Mouse (Mus musculus): ENCODE measurements around the gene Astn2. TPM values are rescaled to one million over a fixed set of nuclear protein-coding genes. Genes with fewer than 3 reads are reported as not detected.

The Astn2 gene
- polyA plus RNA-seq, 1 experiment, result not detected

DNA sequence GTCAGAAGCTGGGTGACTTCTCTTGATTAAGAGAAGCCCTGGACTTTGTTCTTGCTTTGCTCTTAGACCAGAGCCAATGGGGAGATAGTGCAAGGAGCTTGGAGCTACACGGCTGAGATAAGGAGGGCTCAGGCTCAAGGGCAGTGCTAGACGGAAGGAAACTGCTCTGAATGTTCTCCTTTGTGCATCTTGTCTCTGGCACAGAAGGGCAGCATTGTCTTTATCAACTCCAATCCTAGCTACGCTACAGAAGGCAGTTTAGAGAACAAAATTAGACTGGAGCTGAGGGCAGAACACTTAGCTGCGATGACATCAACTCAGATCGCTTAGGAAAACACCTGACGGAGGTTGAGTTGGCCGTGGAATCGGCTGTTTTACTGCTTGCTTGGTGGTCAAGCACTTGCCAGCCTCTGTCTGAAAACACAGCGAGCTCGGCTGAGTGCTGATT lies 797.2 kb downstream of the Astn2 start:
- H3K4me3 ChIP-seq, result no peak overlapping the region
- H3K27me3 ChIP-seq (ENCODE audit: control insufficient read depth, insufficient read depth, insufficient read length), result no peaks in the 10 kb centered on the region
- no peak overlapping the region for H3K4me2 ChIP-seq (ENCODE audit: low read depth)
- H3K79me2 ChIP-seq (ENCODE audit: control insufficient read depth, insufficient read depth), result peaks cover 65% of the 10 kb centered on the region
- no peak overlapping the region for H3ac ChIP-seq (ENCODE audit: control insufficient read depth, insufficient read length)
- TF ChIP-seq SRF (IDR thresholded peaks at IDR 0.05; ENCODE audit: control insufficient read depth, insufficient read length, low read depth) (no peak), CEBPB (IDR thresholded peaks at IDR 0.05; ENCODE audit: insufficient read depth, poor library complexity, severe bottlenecking) (no peak), REST (IDR thresholded peaks at IDR 0.05; ENCODE audit: insufficient read depth, insufficient read length) (no peak), MAX (IDR thresholded peaks at IDR 0.05; ENCODE audit: low read depth) (no peak), TCF12 (IDR thresholded peaks at IDR 0.05; ENCODE audit: insufficient read depth, poor library complexity, severe bottlenecking) (no peak), POLR2AphosphoS2 (IDR thresholded peaks at IDR 0.05; ENCODE audit: insufficient read length, low read depth) (no peak), E2F4 (IDR thresholded peaks at IDR 0.05; ENCODE audit: insufficient read depth) (no peak), POLR2A (IDR thresholded peaks at IDR 0.05; ENCODE audit: insufficient read length, low read depth) (no peak), TCF3 (IDR thresholded peaks at IDR 0.05; ENCODE audit: insufficient read length, low read depth) (no peak), USF1 (IDR thresholded peaks at IDR 0.05; ENCODE audit: low read depth) (no peak), MYOG (IDR thresholded peaks at IDR 0.05; ENCODE audit: control insufficient read depth in 1 of 3, insufficient read depth in 1 of 3, insufficient read length in 2 of 3, low read depth in 2 of 3) (no peak), MYOD1 (IDR thresholded peaks at IDR 0.05; ENCODE audit: control insufficient read depth in 1 of 3, insufficient read length in 2 of 3, low read depth in 2 of 3) (no peak)
- H3K36me3 ChIP-seq (ENCODE audit: control insufficient read depth, insufficient read depth), result no peaks in the 10 kb centered on the region

- TF ChIP-seq SRF (IDR thresholded peaks at IDR 0.05; ENCODE audit: control insufficient read depth, insufficient read length, low read depth), result no peak
- 0 out of 2 replicates have a peak, but pooled peaks have one; percentile 16 for TF ChIP-seq CEBPB (IDR thresholded peaks at IDR 0.05; ENCODE audit: insufficient read depth, poor library complexity, severe bottlenecking)
- no peak for TF ChIP-seq POLR2AphosphoS2 (IDR thresholded peaks at IDR 0.05; ENCODE audit: insufficient read length, low read depth)
- TF ChIP-seq POLR2A (IDR thresholded peaks at IDR 0.05; ENCODE audit: insufficient read length, low read depth), result no peak
- no peak for TF ChIP-seq TCF12 (IDR thresholded peaks at IDR 0.05; ENCODE audit: insufficient read depth, poor library complexity, severe bottlenecking)
- TF ChIP-seq MYOG (IDR thresholded peaks at IDR 0.05; ENCODE audit: control insufficient read depth in 1 of 3, insufficient read depth in 1 of 3, insufficient read length in 2 of 3, low read depth in 2 of 3), result no peak
- no peak for TF ChIP-seq MYOD1 (IDR thresholded peaks at IDR 0.05; ENCODE audit: control insufficient read depth in 1 of 3, insufficient read length in 2 of 3, low read depth in 2 of 3)
Observed at GRCm38 (mm10) chr4:65605151-65605702, 799.2 kb downstream of the Astn2 start.

DNA sequence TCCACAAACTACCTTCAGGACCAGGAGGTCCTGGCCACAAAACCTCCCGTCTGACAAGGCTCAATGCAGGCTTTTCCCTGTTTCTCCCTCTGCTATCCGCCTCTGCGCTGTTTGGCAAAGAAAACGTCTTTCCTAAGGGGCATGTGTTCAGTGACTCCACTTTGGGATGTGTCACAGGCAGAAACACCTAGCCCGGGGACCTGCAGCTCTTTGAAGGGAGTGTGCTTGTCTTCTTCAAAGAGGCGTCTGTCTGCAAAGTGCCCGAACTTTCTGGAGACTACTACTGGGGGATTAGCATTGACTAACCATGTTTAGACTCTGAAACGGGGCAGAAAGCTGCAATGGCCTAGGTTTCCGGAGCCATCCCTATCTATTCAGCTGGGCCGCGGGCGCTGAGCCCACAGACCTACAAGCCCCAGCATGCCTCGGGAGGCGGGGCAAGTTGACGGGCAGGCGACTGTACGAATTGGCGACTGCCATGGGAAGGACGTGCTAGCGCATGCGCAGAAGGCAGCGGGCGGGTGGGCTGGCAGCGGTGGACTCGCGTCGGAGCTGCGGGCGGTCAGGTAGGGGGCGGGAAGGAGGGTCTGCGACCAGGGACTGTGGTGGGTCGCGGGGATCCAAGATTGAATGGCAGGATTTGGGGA lies 799.8 kb downstream of the Astn2 start, which contains the start of gene Trim32:
Gene Trim32, plus strand, starts transcription at position 483 of the 647 bp plus-strand sequence.
- Histone ChIP-seq H3K4me2 (ENCODE audit: low read depth) (peak within 1 kb of the TSS; percentile 75), H3K4me3 (peak within 1 kb of the TSS; percentile 92), H3ac (ENCODE audit: control insufficient read depth, insufficient read length) (peak within 1 kb of the TSS; percentile 40), H3K36me3 (ENCODE audit: control insufficient read depth, insufficient read depth) (no peaks in the 10 kb centered on the region), H3K79me2 (ENCODE audit: control insufficient read depth, insufficient read depth) (peaks cover 45% of the 10 kb centered on the region), H3K27me3 (ENCODE audit: control insufficient read depth, insufficient read depth, insufficient read length) (no peaks in the 10 kb centered on the region)
- no peak for TF ChIP-seq E2F4 (IDR thresholded peaks at IDR 0.05; ENCODE audit: insufficient read depth)
- peak; percentile 92 for TF ChIP-seq POLR2AphosphoS2 (IDR thresholded peaks at IDR 0.05; ENCODE audit: insufficient read length, low read depth)
- peak; percentile 95 for TF ChIP-seq POLR2A (IDR thresholded peaks at IDR 0.05; ENCODE audit: insufficient read length, low read depth)

More at GRCm38 (mm10) chr4:65605151-65605702, 799.2 kb downstream of the Astn2 start:
- Histone ChIP-seq H3K36me3 (ENCODE audit: control insufficient read depth, insufficient read depth) (no peaks in the 10 kb centered on the region), H3K27me3 (ENCODE audit: control insufficient read depth, insufficient read depth, insufficient read length) (no peaks in the 10 kb centered on the region), H3K4me3 (peak overlapping the region; percentile 92), H3K4me2 (ENCODE audit: low read depth) (peak overlapping the region; percentile 75), H3K79me2 (ENCODE audit: control insufficient read depth, insufficient read depth) (peaks cover 51% of the 10 kb centered on the region), H3ac (ENCODE audit: control insufficient read depth, insufficient read length) (peak overlapping the region; percentile 40)

- H3ac ChIP-seq (ENCODE audit: control insufficient read depth, insufficient read length), result no peak overlapping the region
- H3K4me2 ChIP-seq (ENCODE audit: low read depth), result no peak overlapping the region
- H3K27me3 ChIP-seq (ENCODE audit: control insufficient read depth, insufficient read depth, insufficient read length), result peaks cover 4% of the 10 kb centered on the region
- no peaks in the 10 kb centered on the region for H3K36me3 ChIP-seq (ENCODE audit: control insufficient read depth, insufficient read depth)
- no peak overlapping the region for H3K4me3 ChIP-seq
- H3K79me2 ChIP-seq (ENCODE audit: control insufficient read depth, insufficient read depth), result no peaks in the 10 kb centered on the region
- TF ChIP-seq TCF12 (IDR thresholded peaks at IDR 0.05; ENCODE audit: insufficient read depth, poor library complexity, severe bottlenecking), result no peak
- no peak for TF ChIP-seq POLR2AphosphoS2 (IDR thresholded peaks at IDR 0.05; ENCODE audit: insufficient read length, low read depth)
- TF ChIP-seq USF1 (IDR thresholded peaks at IDR 0.05; ENCODE audit: low read depth), result no peak
- no peak for TF ChIP-seq MAX (IDR thresholded peaks at IDR 0.05; ENCODE audit: low read depth)
- no peak for TF ChIP-seq TCF3 (IDR thresholded peaks at IDR 0.05; ENCODE audit: insufficient read length, low read depth)
- no peak for TF ChIP-seq MYOG (IDR thresholded peaks at IDR 0.05; ENCODE audit: control insufficient read depth in 1 of 3, insufficient read depth in 1 of 3, insufficient read length in 2 of 3, low read depth in 2 of 3)
Observed at GRCm38 (mm10) chr4:65594601-65595369, 809.6 kb downstream of the Astn2 start.

Measured in myocyte (in vitro differentiated cells).